Mouse (Mus musculus) neural tube, embryonic 14.5 days (tissue): ENCODE results near the gene Prr5l. TPM values are rescaled to one million over a fixed set of nuclear protein-coding genes. Genes with fewer than 3 reads are reported as not detected.

Source experiments
- ATAC-seq: fragments of 200-750 bp; cut with Nextera tagmentation; 2 replicates; pipeline ENCODE4 v1.8.0; 2017; ENCODE audit warnings: low read depth, mild to moderate bottlenecking, moderate TSS enrichment, moderate library complexity
- H3K27ac ChIP-seq: fragments of 300-500 bp; sonication (generic); 2 replicates; pipeline ENCODE4 v1.5.1; 2014; ENCODE audit warnings: low read depth, mild to moderate bottlenecking, control low read depth, low read length, moderate library complexity, mixed read lengths
- H3K27me3 ChIP-seq: fragments of 300-500 bp; sonication (generic); 2 replicates; pipeline ENCODE4 v1.6.1; 2014; ENCODE audit warnings: low read length; ENCODE audit not compliant: control insufficient read depth, insufficient read depth
- H3K36me3 ChIP-seq: fragments of 300-500 bp; sonication (generic); 2 replicates; pipeline ENCODE4 v1.6.1; 2014; ENCODE audit warnings: low read length, mixed read lengths; ENCODE audit not compliant: control insufficient read depth, insufficient read depth
- H3K4me1 ChIP-seq: fragments of 300-500 bp; sonication (generic); 2 replicates; pipeline ENCODE4 v1.6.1; 2014; ENCODE audit warnings: low read length; ENCODE audit not compliant: control insufficient read depth, insufficient read depth
- H3K4me2 ChIP-seq: fragments of 300-500 bp; sonication (generic); 2 replicates; pipeline ENCODE4 v1.6.1; 2014; ENCODE audit warnings: mild to moderate bottlenecking, low read depth, low read length, control low read depth
- H3K4me3 ChIP-seq: fragments of 300-500 bp; sonication (generic); 2 replicates; pipeline ENCODE4 v1.5.1; 2014; ENCODE audit warnings: low read depth, low read length, control low read depth, mixed read lengths
- H3K9ac ChIP-seq: fragments of 300-500 bp; sonication (generic); replicated peaks from 2 replicates; pipeline ENCODE4 v1.6.1; 2014; ENCODE audit warnings: low read depth, mild to moderate bottlenecking, control low read depth, low read length, mixed read lengths
- H3K9me3 ChIP-seq: fragments of 300-500 bp; sonication (generic); 2 replicates; pipeline ENCODE4 v1.6.1; 2016; ENCODE audit warnings: low read length; ENCODE audit not compliant: control insufficient read depth
- WGBS: fragments of 180-500 bp; shearing (Covaris S2); extraction: QIAGEN DNeasy Blood & Tissue Kit; methylation state at CpG from one replicate; pipeline ENCODE4 v1.1.7; 2014; 5-methylcytosine and 5-hydroxymethylcytosine counted together
- polyA plus RNA-seq: library from polyadenylated mRNA; unstranded; fragments of >200 nt; fragmentation: Nextera tagmentation; extraction: Ambion mirVana; gene quantifications from 2 replicates; pipeline ENCODE4 v1.2.1, GENCODE M21; 2014

Prr5l gene
- polyA plus RNA-seq, 1 experiment from 2014 or later = 5.6 TPM

- 94% methylated on average over 10 of the region's 10 CpGs for WGBS
- Histone ChIP-seq H3K9ac (no peak overlapping the region), H3K27ac (no peak overlapping the region), H3K36me3 (no peaks in the 10 kb centered on the region), H3K27me3 (no peaks in the 10 kb centered on the region), H3K4me2 (no peak overlapping the region), H3K4me1 (no peaks in the 10 kb centered on the region), H3K9me3 (no peaks in the 10 kb centered on the region), H3K4me3 (no peak overlapping the region)
- no peak for ATAC-seq
These were observed 150.0 kb downstream of the Prr5l start for GRCm38 (mm10) chr2:101732777-101733210.

DNA sequence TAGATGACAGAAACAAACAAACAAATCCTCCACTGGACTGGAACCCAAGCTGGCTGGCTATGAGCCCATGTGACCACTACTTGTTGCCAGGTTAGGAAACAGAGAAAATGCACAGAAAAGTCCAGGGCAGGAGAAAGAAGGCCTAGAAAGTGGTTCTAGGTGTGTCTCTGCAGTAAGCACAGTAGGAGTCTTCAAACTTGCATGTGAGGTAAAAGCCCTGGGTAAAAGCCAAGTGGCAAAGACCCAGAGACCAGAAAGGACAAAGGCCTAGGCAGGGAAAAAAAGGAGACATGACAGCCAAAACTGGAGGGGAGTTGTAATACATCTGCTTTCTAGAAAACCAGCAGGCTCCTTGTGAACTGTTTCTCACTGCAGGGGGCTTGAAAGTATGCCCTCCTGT is 151.9 kb downstream of the Prr5l start:
- H3K9me3 ChIP-seq = no peaks in the 10 kb centered on the region
- no peak for ATAC-seq
- H3K4me3 ChIP-seq = no peak overlapping the region
- no peak overlapping the region for H3K27ac ChIP-seq
- no peak overlapping the region for H3K4me2 ChIP-seq
- no peaks in the 10 kb centered on the region for H3K36me3 ChIP-seq
- no peaks in the 10 kb centered on the region for H3K4me1 ChIP-seq
- H3K9ac ChIP-seq = no peak overlapping the region
- no peaks in the 10 kb centered on the region for H3K27me3 ChIP-seq

DNA sequence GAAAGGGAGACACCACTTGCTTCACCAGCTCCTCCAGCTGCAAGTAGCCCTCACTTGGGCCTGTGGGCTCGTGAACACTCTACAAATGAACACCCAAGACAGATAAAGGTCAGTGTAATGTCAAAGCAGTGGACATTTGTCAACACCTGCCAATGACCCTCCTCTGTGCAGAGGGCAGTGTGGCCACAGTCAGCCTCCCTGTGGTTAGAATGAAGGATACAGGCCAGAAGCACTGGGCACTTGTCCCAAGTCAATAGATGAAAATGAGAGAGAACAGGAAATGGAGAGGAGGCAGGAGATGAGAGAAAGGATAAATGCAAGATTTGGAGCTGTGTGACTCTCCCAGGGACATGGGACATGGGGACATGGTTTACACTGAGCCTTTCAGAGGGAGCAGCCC is 153.4 kb downstream of the Prr5l start:
- H3K36me3 ChIP-seq = no peaks in the 10 kb centered on the region
- 74% methylated on average over 1 of the region's 1 CpGs for WGBS
- H3K27me3 ChIP-seq = no peaks in the 10 kb centered on the region
- ATAC-seq = no peak
- no peak overlapping the region for H3K27ac ChIP-seq
- H3K4me3 ChIP-seq = no peak overlapping the region
- H3K4me1 ChIP-seq = no peaks in the 10 kb centered on the region
- no peaks in the 10 kb centered on the region for H3K9me3 ChIP-seq
- no peak overlapping the region for H3K9ac ChIP-seq
- no peak overlapping the region for H3K4me2 ChIP-seq

DNA sequence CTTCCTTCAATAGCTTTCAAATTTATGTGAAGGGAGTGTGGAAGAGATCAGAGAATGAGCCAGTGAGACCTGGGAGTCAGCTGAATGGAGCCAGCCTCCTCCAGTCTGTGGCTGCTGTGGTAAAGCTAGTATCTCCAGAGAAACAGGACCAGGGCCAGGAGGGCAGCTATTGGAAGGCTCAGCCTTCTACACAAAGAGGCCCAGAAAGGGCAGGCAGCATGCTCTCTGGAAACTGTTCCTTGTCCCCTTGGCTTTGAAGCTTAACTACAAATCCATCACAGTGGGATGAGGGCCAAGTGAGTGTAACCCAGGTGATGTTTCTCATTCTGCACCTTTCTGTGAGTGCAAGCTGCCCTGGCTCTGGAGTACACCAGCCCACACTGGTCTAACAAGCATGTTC is 155.0 kb downstream of the Prr5l start:
- no peaks in the 10 kb centered on the region for H3K9me3 ChIP-seq
- peak; percentile 19; the same call in 1 of the 2 replicates for ATAC-seq
- peaks cover 3% of the 10 kb centered on the region; the same call in 1 of the 2 replicates for H3K4me1 ChIP-seq
- no peaks in the 10 kb centered on the region for H3K36me3 ChIP-seq
- no peak overlapping the region for H3K9ac ChIP-seq
- no peaks in the 10 kb centered on the region for H3K27me3 ChIP-seq
- H3K27ac ChIP-seq = no peak overlapping the region
- H3K4me3 ChIP-seq = no peak overlapping the region
- H3K4me2 ChIP-seq = no peak overlapping the region

- H3K36me3 ChIP-seq = no peaks in the 10 kb centered on the region
- no peak overlapping the region for H3K9ac ChIP-seq
- H3K4me1 ChIP-seq = peaks cover 3% of the 10 kb centered on the region; the same call in 1 of the 2 replicates
- H3K9me3 ChIP-seq = no peaks in the 10 kb centered on the region
- H3K4me3 ChIP-seq = no peak overlapping the region
- no peaks in the 10 kb centered on the region for H3K27me3 ChIP-seq
- H3K4me2 ChIP-seq = no peak overlapping the region
- no peak for ATAC-seq
- WGBS = 48% methylated on average over 10 of the region's 10 CpGs
- no peak overlapping the region for H3K27ac ChIP-seq
These were observed 159.4 kb downstream of the Prr5l start for GRCm38 (mm10) chr2:101723333-101723881.

DNA sequence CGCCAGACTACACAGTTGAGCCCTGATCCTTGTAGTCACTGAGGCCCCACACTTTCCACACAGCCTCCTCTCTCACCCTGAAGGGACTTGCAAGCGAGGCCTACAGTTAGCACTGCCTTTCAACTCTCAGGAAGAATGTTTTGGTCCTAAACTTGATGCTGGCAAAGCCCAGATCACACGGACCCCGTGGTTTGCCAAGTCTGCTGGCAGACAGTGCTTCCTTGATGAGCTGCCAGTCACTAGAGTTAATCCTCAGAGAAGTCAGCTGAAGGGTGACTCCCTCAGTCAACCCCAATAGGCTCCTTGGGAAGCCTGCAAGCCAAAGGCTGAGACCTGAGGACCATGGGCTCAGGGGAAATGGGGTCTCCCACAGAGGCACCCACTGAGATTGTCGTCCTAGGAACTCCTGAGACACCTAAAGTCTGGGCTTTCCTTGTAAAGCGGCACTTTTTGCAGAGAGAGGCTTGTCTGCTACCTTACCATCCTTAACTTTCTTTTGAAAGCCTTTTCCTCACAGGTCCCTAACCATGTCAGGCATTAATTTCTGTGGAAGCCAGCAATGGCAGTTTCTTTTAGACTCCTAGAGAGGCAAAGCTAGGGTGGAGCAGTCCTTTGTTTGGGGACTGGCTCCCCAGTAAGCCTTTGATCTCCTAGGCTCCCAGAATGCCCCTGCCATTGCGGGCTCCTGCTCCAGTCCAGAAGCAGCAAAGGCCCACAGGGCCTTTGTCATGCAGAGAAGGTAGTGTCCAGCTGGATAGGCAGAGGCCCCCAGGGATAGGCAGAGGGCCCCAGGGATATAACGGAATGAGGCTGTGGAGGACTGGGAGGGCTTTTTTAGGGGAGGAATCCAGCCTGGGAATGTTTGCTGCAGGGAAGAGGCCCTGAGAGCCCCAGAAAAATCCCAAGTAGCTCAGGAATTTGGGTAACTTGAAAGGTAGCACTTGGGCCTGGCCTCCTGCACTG is 160.2 kb downstream of the Prr5l start:
- Histone ChIP-seq H3K9me3 (no peaks in the 10 kb centered on the region), H3K27me3 (no peaks in the 10 kb centered on the region), H3K4me2 (no peak overlapping the region), H3K4me3 (no peak overlapping the region), H3K27ac (no peak overlapping the region), H3K9ac (no peak overlapping the region), H3K36me3 (no peaks in the 10 kb centered on the region), H3K4me1 (peaks cover 3% of the 10 kb centered on the region; the same call in 1 of the 2 replicates)
- ATAC-seq = peak; percentile 58; the same call in 1 of the 2 replicates
- 21% methylated on average over 8 of the region's 8 CpGs for WGBS

- 89% methylated on average over 4 of the region's 4 CpGs for WGBS
- H3K27ac ChIP-seq = no peak overlapping the region
- H3K27me3 ChIP-seq = no peaks in the 10 kb centered on the region
- H3K9me3 ChIP-seq = no peaks in the 10 kb centered on the region
- H3K4me3 ChIP-seq = no peak overlapping the region
- no peaks in the 10 kb centered on the region for H3K36me3 ChIP-seq
- no peak overlapping the region for H3K4me2 ChIP-seq
- H3K4me1 ChIP-seq = peaks cover 3% of the 10 kb centered on the region; the same call in 1 of the 2 replicates
- no peak for ATAC-seq
- H3K9ac ChIP-seq = no peak overlapping the region
These were observed 161.0 kb downstream of the Prr5l start for GRCm38 (mm10) chr2:101721835-101722234.

DNA sequence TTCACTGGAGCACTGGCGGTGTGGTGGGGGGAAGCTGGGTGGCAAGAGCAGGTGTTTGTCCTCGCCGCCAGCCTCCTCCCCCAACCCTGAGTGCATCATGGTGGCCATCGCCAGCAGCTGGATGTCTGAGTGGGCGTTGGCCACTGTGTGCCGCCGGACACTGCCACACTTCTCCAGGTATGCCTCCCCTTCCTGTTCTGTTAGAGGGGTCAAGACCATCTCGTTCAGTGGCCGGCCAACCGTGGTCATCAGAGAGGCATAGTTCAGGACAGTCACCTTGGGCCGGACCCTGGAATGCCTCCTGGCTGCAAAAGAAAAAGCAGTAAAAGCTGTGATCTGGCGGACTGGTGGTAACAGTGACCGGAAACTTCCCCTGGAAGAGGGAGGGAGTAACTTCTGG is 165.7 kb downstream of the Prr5l start:
- H3K36me3 ChIP-seq = no peaks in the 10 kb centered on the region
- no peaks in the 10 kb centered on the region; the same call in 1 of the 2 replicates for H3K9me3 ChIP-seq
- H3K27ac ChIP-seq = no peak overlapping the region
- H3K27me3 ChIP-seq = no peaks in the 10 kb centered on the region
- 97% methylated on average over 13 of the region's 13 CpGs for WGBS
- H3K4me1 ChIP-seq = no peaks in the 10 kb centered on the region
- no peak overlapping the region for H3K9ac ChIP-seq
- no peak overlapping the region for H3K4me3 ChIP-seq
- no peak overlapping the region for H3K4me2 ChIP-seq
- ATAC-seq = no peak

DNA sequence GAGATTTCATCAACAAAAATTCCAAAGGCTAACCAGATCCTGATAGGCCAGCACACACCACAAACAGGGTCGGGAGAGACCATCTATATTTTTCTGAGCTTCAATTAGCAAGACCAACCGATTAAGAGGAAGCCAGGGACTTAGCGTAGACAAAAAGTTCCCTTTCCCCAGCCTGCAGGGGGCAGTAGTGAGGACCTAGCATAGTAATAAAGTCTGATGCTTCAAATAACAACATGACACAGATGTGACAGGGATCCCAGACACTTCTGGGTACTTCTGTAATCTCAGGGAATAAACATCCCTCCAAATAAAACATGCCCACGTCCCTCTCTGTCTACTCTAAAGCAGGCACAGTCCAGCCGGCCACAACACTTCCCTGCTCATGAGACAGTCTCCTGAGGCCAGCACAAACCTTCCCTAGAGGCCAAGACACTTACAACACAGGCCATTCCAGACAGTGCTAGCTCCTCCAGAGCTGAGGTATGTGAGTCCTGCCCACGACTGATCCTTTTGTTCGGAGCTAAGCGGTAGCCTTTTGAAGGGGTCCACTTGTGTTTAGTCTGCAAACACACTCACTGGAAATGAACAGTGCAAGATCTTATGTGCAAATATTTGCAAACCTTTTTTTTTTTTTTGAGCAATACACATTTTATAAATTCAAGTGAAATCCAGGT is 167.0 kb downstream of the Prr5l start:
- Histone ChIP-seq H3K36me3 (no peaks in the 10 kb centered on the region), H3K4me1 (no peaks in the 10 kb centered on the region), H3K27ac (no peak overlapping the region), H3K4me3 (no peak overlapping the region), H3K9ac (no peak overlapping the region), H3K27me3 (no peaks in the 10 kb centered on the region), H3K4me2 (no peak overlapping the region), H3K9me3 (no peaks in the 10 kb centered on the region; the same call in 1 of the 2 replicates)
- WGBS = 85% methylated on average over 8 of the region's 8 CpGs
- no peak for ATAC-seq
